Mouse (Mus musculus): Measurements from ENCODE around the gene Lefty1.

The Lefty1 gene

GRCm38 (mm10) chr1:180952808-180953207 lies 18.0 kb downstream of the Lefty1 start:
- DNase-seq (ENCODE audit: low read depth, low spot score): no peak

- no peak for DNase-seq (ENCODE audit: low read depth, low spot score)
Measured at GRCm38 (mm10) chr1:180956401-180956800, 21.6 kb downstream of the Lefty1 start.

GRCm38 (mm10) chr1:180956973-180957381 lies 22.2 kb downstream of the Lefty1 start:
- DNase-seq (ENCODE audit: low read depth, low spot score): no peak

- DNase-seq (ENCODE audit: low read depth, low spot score): no peak
Measured at GRCm38 (mm10) chr1:180957989-180958388, 23.2 kb downstream of the Lefty1 start.

GRCm38 (mm10) chr1:180958797-180959196 lies 24.0 kb downstream of the Lefty1 start:
- DNase-seq (ENCODE audit: low read depth, low spot score): no peak

GRCm38 (mm10) chr1:180965786-180966185 lies 31.0 kb downstream of the Lefty1 start:
- DNase-seq (ENCODE audit: low read depth, low spot score): no peak

- DNase-seq (ENCODE audit: low read depth, low spot score): no peak
Measured at GRCm38 (mm10) chr1:180966542-180966941, 31.7 kb downstream of the Lefty1 start.

GRCm38 (mm10) chr1:180967261-180967660 lies 32.4 kb downstream of the Lefty1 start:
- DNase-seq (ENCODE audit: low read depth, low spot score): no peak

GRCm38 (mm10) chr1:180972941-180973340 lies 38.1 kb downstream of the Lefty1 start:
- no peak for DNase-seq (ENCODE audit: low read depth, low spot score)

GRCm38 (mm10) chr1:180974126-180974746 lies 39.4 kb downstream of the Lefty1 start:
- peak; percentile 84 for DNase-seq (ENCODE audit: low read depth, low spot score)

- DNase-seq (ENCODE audit: low read depth, low spot score): peak; percentile 84
Measured at GRCm38 (mm10) chr1:180976110-180976679, 41.4 kb downstream of the Lefty1 start.

- peak; percentile 91 for DNase-seq (ENCODE audit: low read depth, low spot score)
Measured at GRCm38 (mm10) chr1:180979484-180980251, 44.8 kb downstream of the Lefty1 start.

- DNase-seq (ENCODE audit: low read depth, low spot score): peak; percentile 89
Measured at GRCm38 (mm10) chr1:180980464-180980863, 45.6 kb downstream of the Lefty1 start.

- peak; percentile 68 for DNase-seq (ENCODE audit: low read depth, low spot score)
Measured at GRCm38 (mm10) chr1:180981298-180982046, 46.6 kb downstream of the Lefty1 start.

GRCm38 (mm10) chr1:180986701-180987100 lies 51.9 kb downstream of the Lefty1 start:
- peak; percentile 69 for DNase-seq (ENCODE audit: low read depth, low spot score)

- peak; percentile 81 for DNase-seq (ENCODE audit: low read depth, low spot score)
Measured at GRCm38 (mm10) chr1:180987759-180988158, 52.9 kb downstream of the Lefty1 start.

All from ES-CJ7 (cell line).